Mouse (Mus musculus): ENCODE measurements around the gene Pkp4. TPM values are rescaled to one million over a fixed set of nuclear protein-coding genes. Genes with fewer than 3 reads are reported as not detected.

Pkp4 gene
- polyA plus RNA-seq, 1 experiment, result 36.7 TPM

GRCm38 (mm10) chr2:59248806-59249205 is 88.2 kb downstream of the Pkp4 start:
- Histone ChIP-seq H3K4me3 (ENCODE audit: insufficient read depth, low read length) (no peak overlapping the region), H3K4me1 (ENCODE audit: control insufficient read depth, insufficient read depth, low read length) (no peaks in the 10 kb centered on the region), H3K27ac (ENCODE audit: insufficient read depth, low read length) (no peak overlapping the region)
- TF ChIP-seq CTCF (IDR thresholded peaks at IDR 0.05; ENCODE audit: borderline replicate concordance, insufficient read depth, low read length) (no peak), POLR2A (IDR thresholded peaks at IDR 0.05; ENCODE audit: low read depth, low read length) (no peak)

DNA sequence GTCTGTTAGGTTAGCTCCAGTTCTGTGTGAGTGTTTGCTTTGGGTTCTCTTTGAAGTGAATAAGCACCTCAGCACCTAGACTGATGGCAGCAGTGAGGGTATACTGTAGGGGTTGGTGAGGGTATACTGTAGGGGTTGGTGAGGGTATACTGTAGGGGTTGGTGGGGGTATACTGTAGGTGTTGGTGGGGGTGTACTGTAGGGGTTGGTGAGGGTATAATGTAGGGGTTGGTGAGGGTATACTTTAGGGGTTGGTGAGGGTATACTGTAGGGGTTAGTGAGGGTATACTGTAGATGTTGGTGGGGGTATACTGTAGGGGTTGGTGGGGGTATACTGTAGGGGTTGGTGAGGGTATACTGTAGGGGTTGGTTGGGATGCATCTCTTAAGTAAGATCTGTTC is 92.2 kb downstream of the Pkp4 start:
- no peak overlapping the region for H3K27ac ChIP-seq (ENCODE audit: insufficient read depth, low read length)
- TF ChIP-seq CTCF (IDR thresholded peaks at IDR 0.05; ENCODE audit: borderline replicate concordance, insufficient read depth, low read length) (no peak), POLR2A (IDR thresholded peaks at IDR 0.05; ENCODE audit: low read depth, low read length) (no peak)
- no peak overlapping the region for H3K4me3 ChIP-seq (ENCODE audit: insufficient read depth, low read length)
- no peaks in the 10 kb centered on the region for H3K4me1 ChIP-seq (ENCODE audit: control insufficient read depth, insufficient read depth, low read length)

- no peaks in the 10 kb centered on the region for H3K4me1 ChIP-seq (ENCODE audit: control insufficient read depth, insufficient read depth, low read length)
- H3K4me3 ChIP-seq (ENCODE audit: insufficient read depth, low read length), result no peak overlapping the region
- no peak for TF ChIP-seq CTCF (IDR thresholded peaks at IDR 0.05; ENCODE audit: borderline replicate concordance, insufficient read depth, low read length)
- no peak for TF ChIP-seq POLR2A (IDR thresholded peaks at IDR 0.05; ENCODE audit: low read depth, low read length)
Observed at GRCm38 (mm10) chr2:59253435-59253834, 92.8 kb downstream of the Pkp4 start.

GRCm38 (mm10) chr2:59258821-59259231 is 98.2 kb downstream of the Pkp4 start:
- Histone ChIP-seq H3K4me1 (ENCODE audit: control insufficient read depth, insufficient read depth, low read length) (no peaks in the 10 kb centered on the region), H3K4me3 (ENCODE audit: insufficient read depth, low read length) (no peak overlapping the region), H3K27ac (ENCODE audit: insufficient read depth, low read length) (no peak overlapping the region)
- TF ChIP-seq CTCF (IDR thresholded peaks at IDR 0.05; ENCODE audit: borderline replicate concordance, insufficient read depth, low read length), result no peak
- TF ChIP-seq POLR2A (IDR thresholded peaks at IDR 0.05; ENCODE audit: low read depth, low read length), result no peak

More at GRCm38 (mm10) chr2:59253435-59253834, 92.8 kb downstream of the Pkp4 start:
- no peak overlapping the region for H3K27ac ChIP-seq (ENCODE audit: insufficient read depth, low read length)

GRCm38 (mm10) chr2:59259346-59259745 is 98.7 kb downstream of the Pkp4 start:
- Histone ChIP-seq H3K4me3 (ENCODE audit: insufficient read depth, low read length) (no peak overlapping the region), H3K4me1 (ENCODE audit: control insufficient read depth, insufficient read depth, low read length) (no peaks in the 10 kb centered on the region), H3K27ac (ENCODE audit: insufficient read depth, low read length) (no peak overlapping the region)
- TF ChIP-seq CTCF (IDR thresholded peaks at IDR 0.05; ENCODE audit: borderline replicate concordance, insufficient read depth, low read length), result no peak
- no peak for TF ChIP-seq POLR2A (IDR thresholded peaks at IDR 0.05; ENCODE audit: low read depth, low read length)

DNA sequence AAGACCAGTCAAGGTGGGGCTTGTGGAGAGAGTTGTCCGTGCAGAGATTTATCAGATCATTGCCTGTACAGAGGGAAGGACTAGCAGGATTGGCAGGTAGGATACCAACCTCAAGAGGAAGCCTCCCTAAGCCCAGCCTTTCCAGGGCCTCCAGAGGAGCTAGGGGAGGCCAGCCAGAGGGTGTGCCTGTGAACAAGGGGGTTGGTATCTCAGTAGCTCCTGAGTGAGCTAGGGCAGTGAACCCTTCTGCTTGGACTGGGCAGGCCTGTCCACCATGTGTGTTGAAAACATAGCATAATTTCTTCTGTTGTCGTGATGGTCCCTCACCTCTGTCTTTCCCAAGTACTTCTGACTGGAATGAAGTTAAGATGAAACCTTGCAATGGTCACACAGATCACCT is 100.6 kb downstream of the Pkp4 start:
- no peak for TF ChIP-seq CTCF (IDR thresholded peaks at IDR 0.05; ENCODE audit: borderline replicate concordance, insufficient read depth, low read length)
- no peak for TF ChIP-seq POLR2A (IDR thresholded peaks at IDR 0.05; ENCODE audit: low read depth, low read length)
- Histone ChIP-seq H3K4me3 (ENCODE audit: insufficient read depth, low read length) (no peak overlapping the region), H3K4me1 (ENCODE audit: control insufficient read depth, insufficient read depth, low read length) (no peaks in the 10 kb centered on the region), H3K27ac (ENCODE audit: insufficient read depth, low read length) (no peak overlapping the region)

DNA sequence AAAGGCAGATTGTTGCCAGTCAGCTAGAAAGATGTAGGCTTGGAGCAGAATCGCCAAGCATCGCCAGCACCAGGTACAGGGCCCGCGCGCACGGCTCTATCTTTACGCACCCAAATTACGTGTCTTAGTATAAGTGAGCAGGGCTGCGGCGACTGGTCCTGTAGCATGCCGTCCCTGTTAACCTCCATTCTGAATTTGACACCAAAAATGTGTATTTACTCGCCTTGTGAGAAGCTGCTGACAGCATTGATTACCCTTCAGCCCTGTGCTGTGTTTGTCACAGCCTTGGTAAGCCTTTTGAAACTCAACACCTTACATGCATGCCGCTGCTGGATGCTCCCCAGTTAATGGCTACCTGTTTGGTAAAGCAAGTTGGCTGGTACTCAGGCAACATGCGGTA is 105.8 kb downstream of the Pkp4 start:
- H3K4me3 ChIP-seq (ENCODE audit: insufficient read depth, low read length), result no peak overlapping the region
- H3K4me1 ChIP-seq (ENCODE audit: control insufficient read depth, insufficient read depth, low read length), result no peaks in the 10 kb centered on the region
- TF ChIP-seq POLR2A (IDR thresholded peaks at IDR 0.05; ENCODE audit: low read depth, low read length) (no peak), CTCF (IDR thresholded peaks at IDR 0.05; ENCODE audit: borderline replicate concordance, insufficient read depth, low read length) (no peak)
- H3K27ac ChIP-seq (ENCODE audit: insufficient read depth, low read length), result no peak overlapping the region

DNA sequence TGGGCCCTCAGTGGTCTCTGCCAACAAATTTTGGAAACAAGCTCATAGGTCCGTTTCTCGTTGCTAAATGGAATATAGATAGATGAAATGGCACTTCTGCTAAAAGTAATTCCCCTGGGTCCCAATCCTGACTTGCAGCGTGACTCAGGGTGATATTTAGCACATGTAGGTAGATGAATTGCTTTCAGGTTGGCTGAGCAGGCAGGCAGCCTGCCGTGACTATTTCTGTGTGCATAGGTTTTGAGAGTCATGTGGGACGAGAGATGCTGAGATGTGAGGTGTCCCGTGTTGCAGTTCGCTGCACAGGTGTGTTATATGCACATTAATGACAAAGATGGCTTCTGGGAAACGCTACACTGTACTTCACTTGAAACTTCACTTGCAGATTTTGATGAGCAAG is 111.2 kb downstream of the Pkp4 start:
- TF ChIP-seq POLR2A (IDR thresholded peaks at IDR 0.05; ENCODE audit: low read depth, low read length) (no peak), CTCF (IDR thresholded peaks at IDR 0.05; ENCODE audit: borderline replicate concordance, insufficient read depth, low read length) (no peak)

GRCm38 (mm10) chr2:59272713-59273112 is 112.1 kb downstream of the Pkp4 start:
- H3K4me3 ChIP-seq (ENCODE audit: insufficient read depth, low read length), result no peak overlapping the region
- TF ChIP-seq CTCF (IDR thresholded peaks at IDR 0.05; ENCODE audit: borderline replicate concordance, insufficient read depth, low read length) (no peak), POLR2A (IDR thresholded peaks at IDR 0.05; ENCODE audit: low read depth, low read length) (no peak)
- H3K27ac ChIP-seq (ENCODE audit: insufficient read depth, low read length), result no peak overlapping the region
- H3K4me1 ChIP-seq (ENCODE audit: control insufficient read depth, insufficient read depth, low read length), result no peaks in the 10 kb centered on the region

More for the DNA sequence above, 111.2 kb downstream of the Pkp4 start:
- H3K4me3 ChIP-seq (ENCODE audit: insufficient read depth, low read length), result no peak overlapping the region
- no peak overlapping the region for H3K27ac ChIP-seq (ENCODE audit: insufficient read depth, low read length)
- no peaks in the 10 kb centered on the region for H3K4me1 ChIP-seq (ENCODE audit: control insufficient read depth, insufficient read depth, low read length)

DNA sequence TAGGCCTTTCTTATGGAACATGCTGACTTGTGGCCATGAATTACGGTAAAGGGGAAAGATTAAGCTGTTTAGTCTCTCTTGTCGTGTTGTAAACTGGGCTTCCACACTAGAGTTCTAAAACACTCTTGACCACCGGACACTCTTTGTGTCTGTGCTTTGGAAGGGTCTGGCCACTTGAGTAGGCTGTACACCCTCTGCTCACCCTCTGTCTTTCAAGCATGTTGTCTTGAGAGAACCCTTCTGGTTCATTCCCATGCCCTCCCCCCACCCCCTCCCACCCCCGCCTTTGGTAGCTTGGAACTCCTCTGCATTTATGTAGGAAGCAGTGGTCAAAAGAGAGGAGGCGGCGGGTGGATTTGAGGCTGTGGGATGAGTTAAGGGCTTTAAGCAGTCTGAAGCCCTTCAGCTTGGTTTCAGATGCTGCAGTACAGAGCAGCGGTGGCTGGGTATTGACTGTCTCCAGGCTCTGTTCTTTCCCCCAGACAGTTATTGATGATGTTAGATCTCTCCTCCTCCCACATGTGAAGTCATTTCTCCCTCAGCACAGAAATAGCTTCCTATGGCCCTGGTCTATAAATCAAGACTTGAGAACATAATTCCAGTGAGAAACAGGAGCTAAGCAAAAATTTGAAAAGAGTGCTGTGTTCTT is 120.4 kb downstream of the Pkp4 start:
- no peak for TF ChIP-seq POLR2A (IDR thresholded peaks at IDR 0.05; ENCODE audit: low read depth, low read length)
- no peak for TF ChIP-seq CTCF (IDR thresholded peaks at IDR 0.05; ENCODE audit: borderline replicate concordance, insufficient read depth, low read length)
- no peak overlapping the region for H3K27ac ChIP-seq (ENCODE audit: insufficient read depth, low read length)
- H3K4me3 ChIP-seq (ENCODE audit: insufficient read depth, low read length), result no peak overlapping the region
- 0 out of 2 replicates have a peak, but pooled peaks cover 3% of the 10 kb centered on the region for H3K4me1 ChIP-seq (ENCODE audit: control insufficient read depth, insufficient read depth, low read length)

All from embryonic fibroblast, embryonic 13.5 days (primary cell).